In genomic region chr19:5529325-5530137, GRCm38 (mm10) we compare ENCODE assay signal across 8 mouse cellular contexts. TPM values are rescaled to one million over a fixed set of nuclear protein-coding genes. Genes with fewer than 3 reads are reported as not detected.
DNase-seq lines count a peak whose midpoint lies in the region; ATAC-seq and TF ChIP-seq lines count a peak whose summit lies in the region.

No protein-coding gene starts in this region.

- H3K4me1 ChIP-seq in heart, embryonic 13.5 days, result peaks cover 4% of the 10 kb centered on the region
- no peaks in the 10 kb centered on the region for H3K4me1 ChIP-seq in kidney, postnatal 0 days (replicated peaks; ENCODE audit: insufficient read depth, low read length)
- peaks cover 3% of the 10 kb centered on the region; the same call in 1 of the 2 replicates for H3K4me1 ChIP-seq in liver, adult 2 months (ENCODE audit: control insufficient read depth, insufficient read depth, low read length)

- H3K36me3 ChIP-seq in heart, embryonic 13.5 days, result no peaks in the 10 kb centered on the region
- H3K36me3 ChIP-seq in kidney, postnatal 0 days (ENCODE audit: insufficient read depth, low read length), result no peaks in the 10 kb centered on the region
- no peaks in the 10 kb centered on the region for H3K36me3 ChIP-seq in liver, adult 2 months (ENCODE audit: control insufficient read depth, insufficient read depth, low read length)

- H3K27ac ChIP-seq in heart, embryonic 13.5 days (replicated peaks), result no peak overlapping the region
- peak overlapping the region; percentile 83 for H3K27ac ChIP-seq in kidney, postnatal 0 days
- H3K27ac ChIP-seq in liver, adult 2 months (replicated peaks; ENCODE audit: insufficient read depth, low read depth, low read length), result no peak overlapping the region

- peak overlapping the region; percentile 63 for H3K4me2 ChIP-seq in heart, embryonic 13.5 days
- H3K4me2 ChIP-seq in kidney, postnatal 0 days (ENCODE audit: low read length), result peak overlapping the region; percentile 48

- 0 out of 2 replicates have a peak, but pooled peaks cover 3% of the 10 kb centered on the region for H3K79me2 ChIP-seq in liver, adult 2 months (ENCODE audit: control insufficient read depth, insufficient read depth, low read length)

- ATAC-seq in erythroid progenitor cell, adult 5-6 weeks (replicated peaks; ENCODE audit: low FRiP score, poor library complexity, severe bottlenecking), result peak; percentile 99
- ATAC-seq in heart, embryonic 13.5 days (ENCODE audit: extremely low read depth, insufficient number of reproducible peaks, low FRiP score, low TSS enrichment), result peak; percentile 82
- peak; percentile 97 for ATAC-seq in kidney, postnatal 0 days (replicated peaks; ENCODE audit: low FRiP score, low read depth)
- ATAC-seq in monocyte, adult 5-6 weeks (replicated peaks; ENCODE audit: insufficient number of reproducible peaks, low FRiP score, low TSS enrichment, poor library complexity, severe bottlenecking), result peak; percentile 98

- peak; percentile 100 for TF ChIP-seq CTCF in kidney, postnatal 0 days (IDR thresholded peaks at IDR 0.05; ENCODE audit: low read depth)
- TF ChIP-seq CTCF in liver, adult 2 months (IDR thresholded peaks at IDR 0.05; ENCODE audit: low read depth, low read length), result peak; percentile 99

- H3K27me3 ChIP-seq in heart, embryonic 13.5 days (replicated peaks), result peaks cover 27% of the 10 kb centered on the region
- no peaks in the 10 kb centered on the region for H3K27me3 ChIP-seq in kidney, postnatal 0 days (ENCODE audit: insufficient read depth, low read length)
- H3K27me3 ChIP-seq in liver, adult 2 months (ENCODE audit: control insufficient read depth, insufficient read depth, low read length), result no peaks in the 10 kb centered on the region

- DNase-seq in CD4-positive, CD25-positive, alpha-beta regulatory T cell, adult 2 months (ENCODE audit: low read depth, low spot score), result peak; percentile 96
- peak; percentile 24 for DNase-seq in brain, embryonic 18.5 days (ENCODE audit: low read depth, low spot score)
- DNase-seq in kidney, postnatal 0 days (ENCODE audit: low spot score), result peak; percentile 97
- peak; percentile 80 for DNase-seq in liver, adult 2 months (ENCODE audit: extremely low read depth, low read depth, low spot score)
- DNase-seq in spleen, postnatal 36 days (ENCODE audit: low spot score in 2 of 2), result peak; percentile 91 to 93

- H3K9me3 ChIP-seq in heart, embryonic 13.5 days, result no peaks in the 10 kb centered on the region
- H3K9me3 ChIP-seq in kidney, postnatal 0 days (replicated peaks; ENCODE audit: low read length), result no peaks in the 10 kb centered on the region

- WGBS in heart, embryonic 13.5 days, result 19% methylated on average over 20 of the region's 20 CpGs
- WGBS in kidney, postnatal 0 days, result 10% methylated on average over 20 of the region's 20 CpGs
- 9% methylated on average over 20 of the region's 20 CpGs for WGBS in liver, adult 2 months

- peak overlapping the region; percentile 34 for H3K4me3 ChIP-seq in heart, embryonic 13.5 days
- H3K4me3 ChIP-seq in kidney, postnatal 0 days (replicated peaks; ENCODE audit: low read depth, low read length), result peak overlapping the region; percentile 1; the same call in 1 of the 2 replicates
- H3K4me3 ChIP-seq in liver, adult 2 months (ENCODE audit: insufficient read depth, low read depth, low read length), result peak overlapping the region; percentile 45; the same call in 1 of the 2 replicates

- H3K9ac ChIP-seq in heart, embryonic 13.5 days, result 0 out of 2 replicates have a peak overlapping the region, but pooled peaks have one; percentile 2
- peak overlapping the region; percentile 23; the same call in 1 of the 2 replicates for H3K9ac ChIP-seq in kidney, postnatal 0 days (ENCODE audit: low read depth, low read length)
- peak overlapping the region; percentile 24; the same call in 1 of the 2 replicates for H3K9ac ChIP-seq in liver, adult 2 months (ENCODE audit: low read depth, low read length)

- TF ChIP-seq POLR2A in liver, adult 2 months (IDR thresholded peaks at IDR 0.05; ENCODE audit: extremely low read depth, insufficient read depth, low read length), result no peak

RNA-seq across cellular contexts. Expression of gene Snx32, which starts 19.2 kb away (rescaled TPM):
- 35.3 and 43.6 TPM in 2 replicates for total RNA-seq in erythroid progenitor cell, adult 5-6 weeks (2015; ENCODE audit: low replicate concordance)
- 42.5 and 42.7 TPM in 2 replicates for total RNA-seq in erythroid progenitor cell, adult 5-6 weeks (2017; ENCODE audit: low replicate concordance)
- polyA plus RNA-seq in heart, embryonic 13.5 days (2015; fragmentation: Nextera tagmentation; extraction: Ambion mirVana), result 13.5 and 14.8 TPM in 2 replicates
- polyA plus RNA-seq in kidney, postnatal 0 days (2015; fragmentation: Nextera tagmentation; extraction: Ambion mirVana), result 7.6 and 8.0 TPM in 2 replicates
- 1.6 and 1.8 TPM in 2 replicates for total RNA-seq in liver, adult 2 months (2014; rRNA removed)
- polyA plus RNA-seq in liver, adult 2 months (2012; rRNA removed), result 4.1 and 4.5 TPM in 2 replicates
- total RNA-seq in monocyte, adult 5-6 weeks (2017), result 2.4 to 6.9 TPM (median 4.7 TPM) in 3 replicates

RNA-seq across cellular contexts. Expression of gene 1700020D05Rik, which starts 25.9 kb away (rescaled TPM):
- 21.4 and 25.6 TPM in 2 replicates for total RNA-seq in erythroid progenitor cell, adult 5-6 weeks (2015; ENCODE audit: low replicate concordance)
- total RNA-seq in erythroid progenitor cell, adult 5-6 weeks (2017; ENCODE audit: low replicate concordance), result 13.8 and 18.7 TPM in 2 replicates
- not detected in 2 replicates for polyA plus RNA-seq in heart, embryonic 13.5 days (2015; fragmentation: Nextera tagmentation; extraction: Ambion mirVana)
- 0.13 TPM in 1 of 2 replicates, not detected in the other for polyA plus RNA-seq in kidney, postnatal 0 days (2015; fragmentation: Nextera tagmentation; extraction: Ambion mirVana)
- 0.83 and 0.87 TPM in 2 replicates for total RNA-seq in liver, adult 2 months (2014; rRNA removed)
- 0.30 and 0.59 TPM in 2 replicates for polyA plus RNA-seq in liver, adult 2 months (2012; rRNA removed)
- 0.29 TPM in 1 of 3 replicates, not detected in the others for total RNA-seq in monocyte, adult 5-6 weeks (2017)

RNA-seq across cellular contexts. Expression of gene Ovol1, which starts 30.9 kb away (rescaled TPM):
- total RNA-seq in erythroid progenitor cell, adult 5-6 weeks (2015; ENCODE audit: low replicate concordance), result not detected in 2 replicates
- total RNA-seq in erythroid progenitor cell, adult 5-6 weeks (2017; ENCODE audit: low replicate concordance), result not detected in 2 replicates
- 0.07 and 0.13 TPM in 2 replicates for polyA plus RNA-seq in heart, embryonic 13.5 days (2015; fragmentation: Nextera tagmentation; extraction: Ambion mirVana)
- polyA plus RNA-seq in kidney, postnatal 0 days (2015; fragmentation: Nextera tagmentation; extraction: Ambion mirVana), result 12.3 and 13.7 TPM in 2 replicates
- total RNA-seq in liver, adult 2 months (2014; rRNA removed), result not detected in 2 replicates
- 0.12 TPM in 1 of 2 replicates, not detected in the other for polyA plus RNA-seq in liver, adult 2 months (2012; rRNA removed)
- total RNA-seq in monocyte, adult 5-6 weeks (2017), result not detected in 3 replicates

RNA-seq across cellular contexts. Expression of gene Ap5b1, which starts 38.3 kb away (rescaled TPM):
- 3.8 and 8.3 TPM in 2 replicates for total RNA-seq in erythroid progenitor cell, adult 5-6 weeks (2015; ENCODE audit: low replicate concordance)
- total RNA-seq in erythroid progenitor cell, adult 5-6 weeks (2017; ENCODE audit: low replicate concordance), result 6.4 and 11.0 TPM in 2 replicates
- 2.2 and 2.7 TPM in 2 replicates for polyA plus RNA-seq in heart, embryonic 13.5 days (2015; fragmentation: Nextera tagmentation; extraction: Ambion mirVana)
- 7.1 and 7.2 TPM in 2 replicates for polyA plus RNA-seq in kidney, postnatal 0 days (2015; fragmentation: Nextera tagmentation; extraction: Ambion mirVana)
- total RNA-seq in liver, adult 2 months (2014; rRNA removed), result 2.7 and 2.8 TPM in 2 replicates
- polyA plus RNA-seq in liver, adult 2 months (2012; rRNA removed), result 3.4 and 5.3 TPM in 2 replicates
- 13.2 to 18.0 TPM (median 16.1 TPM) in 3 replicates for total RNA-seq in monocyte, adult 5-6 weeks (2017)

RNA-seq across cellular contexts. Expression of gene Cfl1, which starts 39.3 kb away (rescaled TPM):
- 720 and 762 TPM in 2 replicates for total RNA-seq in erythroid progenitor cell, adult 5-6 weeks (2015; ENCODE audit: low replicate concordance)
- total RNA-seq in erythroid progenitor cell, adult 5-6 weeks (2017; ENCODE audit: low replicate concordance), result 460 and 469 TPM in 2 replicates
- polyA plus RNA-seq in heart, embryonic 13.5 days (2015; fragmentation: Nextera tagmentation; extraction: Ambion mirVana), result 1,825 and 1,925 TPM in 2 replicates
- polyA plus RNA-seq in kidney, postnatal 0 days (2015; fragmentation: Nextera tagmentation; extraction: Ambion mirVana), result 2,170 and 2,281 TPM in 2 replicates
- 117 and 122 TPM in 2 replicates for total RNA-seq in liver, adult 2 months (2014; rRNA removed)
- 177 and 193 TPM in 2 replicates for polyA plus RNA-seq in liver, adult 2 months (2012; rRNA removed)
- total RNA-seq in monocyte, adult 5-6 weeks (2017), result 931 to 1,266 TPM (median 1,127 TPM) in 3 replicates

Comparison
In these comparisons a context has a peak if more than half of its experiments do, and no peak if none do; other contexts are left out.
1. DNase-seq: peak in every context shown above with its lines; median percentile 97 in kidney, postnatal 0 days; 96 in CD4-positive, CD25-positive, alpha-beta regulatory T cell, adult 2 months; 92 in spleen, postnatal 36 days; 80 in liver, adult 2 months; 24 in brain, embryonic 18.5 days.